Mouse (Mus musculus): ENCODE measurements at regions not wholly inside any gene's neighbourhood (a gene's known extent, or its start where the extent isn't known, plus 50 kb on each side); places are given as distances from the start of the nearest gene placed in this dataset.
"Not testable (repeated sequence)": the region's sequence is repeated elsewhere in the genome, so short reads cannot be mapped to it uniquely, and the experiment has no call there.

DNA sequence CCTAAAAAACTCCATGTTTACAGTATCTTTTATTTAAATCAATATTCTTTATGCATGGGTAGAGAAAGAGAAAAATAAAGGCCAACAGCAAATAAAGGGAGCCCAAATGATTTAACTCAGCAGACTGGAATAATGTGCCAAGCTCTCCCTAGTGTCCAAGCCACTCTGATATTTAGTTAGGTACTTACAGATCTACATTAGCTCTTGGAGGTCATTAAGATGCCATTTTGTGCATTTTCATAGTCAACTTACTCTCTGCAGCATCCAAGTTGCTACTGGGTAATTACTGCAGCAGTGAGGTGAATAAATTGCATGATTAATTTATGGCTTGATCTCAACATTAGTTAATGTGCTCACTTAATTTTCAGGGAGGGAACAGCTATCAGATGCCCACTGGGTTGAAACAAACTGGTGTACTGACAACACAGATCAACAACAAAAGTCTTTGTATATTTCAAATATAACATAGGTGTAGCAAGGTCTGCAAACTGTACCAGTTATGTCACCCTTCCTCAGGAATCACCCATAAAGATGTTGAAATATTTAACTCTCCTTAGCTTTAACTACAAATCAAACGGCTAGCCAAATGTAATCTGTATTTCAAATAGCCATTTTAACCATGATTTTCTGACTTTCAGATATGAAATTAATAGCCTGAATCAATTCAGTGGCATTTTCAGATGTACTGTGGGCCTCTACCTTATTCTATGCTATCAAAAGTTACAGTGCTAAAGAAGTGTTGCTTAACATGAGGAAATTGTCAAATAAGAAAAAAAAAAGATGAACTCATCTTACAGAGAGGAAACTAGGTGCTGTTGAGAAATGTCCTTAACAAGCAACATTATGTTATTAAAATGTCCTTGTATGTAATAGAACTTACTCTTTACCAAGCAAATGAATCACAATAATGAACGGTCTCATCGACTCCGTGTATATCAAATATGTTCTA, 163.8 kb upstream of the Hapln1 start:
- DNase-seq = no peak

DNA sequence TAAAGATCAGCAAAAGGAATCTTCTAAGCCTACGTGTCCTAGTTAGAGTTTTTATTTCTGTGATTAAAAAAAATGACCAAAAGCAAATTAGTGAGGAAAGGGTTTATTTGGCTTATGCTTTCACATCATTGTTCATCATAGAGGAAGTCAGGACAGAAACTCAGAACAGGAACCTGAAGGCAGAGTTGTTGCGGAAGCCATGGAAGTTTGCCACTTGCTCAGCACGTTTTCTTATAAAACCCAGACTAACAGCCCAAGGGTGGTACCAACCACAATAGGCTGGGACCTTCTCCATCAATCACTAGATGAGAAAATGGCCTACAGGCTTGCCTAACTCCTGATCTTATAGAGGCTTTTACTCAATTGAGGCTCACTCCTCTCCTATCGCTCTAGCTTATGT, 161.2 kb upstream of the Hapln1 start:
- DNase-seq = no peak

DNA sequence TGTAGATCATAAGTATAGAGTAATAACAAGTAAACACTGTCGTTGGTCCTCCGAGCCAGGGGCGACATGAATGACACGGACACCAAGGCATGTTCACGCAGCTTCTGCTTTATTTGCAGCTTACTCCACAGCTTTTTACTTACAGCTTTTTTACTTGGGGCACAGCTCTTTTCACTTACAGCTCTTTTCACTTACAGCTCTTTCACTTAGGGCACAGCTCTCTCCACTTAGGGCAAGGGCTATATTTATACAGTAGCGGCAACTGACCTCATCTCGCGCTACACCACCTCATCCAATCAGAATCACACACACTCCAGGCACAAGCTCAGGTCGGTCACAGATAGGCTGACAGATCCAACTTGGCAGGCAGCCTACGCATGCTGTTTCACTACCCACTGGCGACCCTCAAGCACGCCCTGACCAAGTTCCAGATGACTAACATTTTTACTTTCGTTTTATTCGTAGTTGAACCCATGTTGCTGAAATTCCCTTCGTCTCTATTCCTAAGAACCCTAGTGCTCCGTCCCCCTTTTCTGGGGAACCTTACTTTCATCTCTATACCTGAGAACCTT, 155.9 kb upstream of the Hapln1 start:
- DNase-seq = not testable (repeated sequence)

DNA sequence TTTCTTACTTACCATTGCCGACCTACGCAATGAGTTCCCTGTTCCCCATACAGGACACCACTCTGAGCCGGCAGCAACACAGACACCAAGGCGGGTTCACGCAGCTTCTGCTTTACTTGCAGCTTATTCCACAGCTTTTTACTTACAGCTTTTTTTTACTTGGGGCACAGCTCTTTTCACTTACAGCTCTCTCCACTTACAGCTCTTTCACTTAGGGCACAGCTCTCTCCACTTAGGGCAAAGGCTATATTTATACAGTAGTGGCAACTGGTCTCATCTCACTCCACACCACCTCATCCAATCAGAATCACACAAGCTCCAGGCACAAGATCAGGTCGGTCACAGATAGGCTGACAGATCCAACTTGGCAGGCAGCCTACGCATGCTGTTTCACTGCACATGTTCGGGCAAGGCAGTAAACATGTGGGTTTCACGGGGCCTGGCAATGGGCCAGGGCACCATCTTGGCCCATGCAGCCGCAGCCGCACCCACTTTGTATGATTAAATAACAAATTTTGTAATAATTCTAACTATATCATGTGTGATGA, 154.9 kb upstream of the Hapln1 start:
- no peak for DNase-seq

DNA sequence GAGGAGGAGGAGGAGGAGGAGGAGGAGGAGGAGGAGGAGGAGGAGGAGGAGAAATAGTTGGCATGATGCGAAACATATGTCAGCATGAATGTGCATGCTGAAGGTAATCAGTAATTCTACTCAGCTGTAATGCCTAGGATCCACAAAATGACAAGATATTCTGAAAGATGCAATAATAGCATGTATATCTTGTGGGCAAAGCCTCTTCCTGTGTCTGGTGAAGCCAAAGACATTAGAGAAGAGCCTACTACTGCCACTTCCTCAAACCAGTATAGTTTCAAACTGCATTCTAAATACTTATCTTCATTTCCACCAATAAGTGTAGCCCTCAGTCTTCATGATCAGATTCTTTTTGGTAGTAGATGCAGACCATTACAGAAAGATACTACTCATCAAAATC, 152.2 kb upstream of the Hapln1 start:
- no peak for DNase-seq

DNA sequence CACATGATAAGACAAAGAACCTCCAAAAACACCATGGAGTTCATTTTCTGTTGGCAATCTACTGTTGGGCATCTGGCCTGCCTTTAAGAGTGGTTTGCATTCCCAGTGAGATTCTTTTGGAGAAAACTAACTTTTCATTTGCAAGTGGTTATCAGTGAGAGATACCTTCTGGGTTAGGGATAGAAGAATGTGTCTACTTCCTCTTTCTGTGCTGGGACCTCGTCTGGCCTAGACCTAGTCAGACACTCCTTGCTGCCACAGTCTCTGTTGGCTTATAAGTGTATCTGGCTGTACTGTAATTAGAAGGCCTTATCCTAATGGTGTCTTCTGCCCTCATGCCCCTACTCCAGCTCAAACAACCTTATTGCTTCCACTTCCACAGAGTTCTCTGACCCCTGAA, 150.4 kb upstream of the Hapln1 start:
- no peak for DNase-seq

DNA sequence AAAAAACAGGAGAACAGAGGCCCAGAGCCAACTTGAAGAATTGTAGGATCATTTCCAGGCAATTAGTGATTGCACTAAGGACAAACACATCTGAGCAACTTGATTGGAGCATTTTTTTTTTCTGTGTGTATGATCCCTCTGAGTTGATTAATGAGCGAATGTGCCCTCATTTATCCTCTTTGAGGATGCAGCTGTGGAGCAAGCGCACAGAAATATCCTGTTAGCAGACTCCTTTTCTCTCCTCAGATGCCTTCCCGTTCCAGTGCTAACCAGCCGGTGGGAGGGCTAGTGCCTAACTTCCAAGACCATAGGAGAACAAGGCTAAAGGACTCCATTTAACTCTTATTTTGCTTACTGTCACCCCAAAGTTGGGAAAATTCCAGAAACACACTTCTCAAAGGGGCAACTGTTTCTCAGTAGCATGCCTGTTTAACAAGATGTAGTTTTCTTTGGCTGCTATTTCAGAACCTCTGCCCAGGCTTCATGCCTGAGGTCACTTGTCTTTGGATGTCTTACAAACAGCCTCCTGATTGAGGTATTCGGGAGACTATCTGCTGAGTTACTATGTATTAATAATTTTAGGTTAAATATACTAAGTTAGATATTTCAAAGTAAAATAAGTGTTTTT, 144.8 kb upstream of the Hapln1 start:
- DNase-seq = no peak

DNA sequence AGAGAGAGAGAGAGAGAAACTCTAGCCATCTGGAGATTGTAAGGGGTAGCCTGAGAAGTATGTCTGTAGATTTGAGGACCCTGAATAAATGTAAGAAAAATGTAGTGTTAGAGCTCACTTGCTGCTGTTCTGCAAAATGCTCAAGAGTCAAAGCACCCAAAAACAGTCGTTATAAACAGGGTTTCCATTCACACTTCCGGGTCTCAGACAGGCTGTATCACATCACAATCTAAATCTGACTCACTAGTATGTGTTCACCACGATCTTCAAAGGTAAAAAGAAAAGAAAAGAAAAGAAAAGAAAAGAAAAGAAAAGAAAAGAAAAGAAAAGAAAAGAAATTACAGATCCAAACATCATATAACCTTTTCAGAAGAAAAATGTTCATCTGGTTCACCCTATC, 143.7 kb upstream of the Hapln1 start:
- no peak for DNase-seq

DNA sequence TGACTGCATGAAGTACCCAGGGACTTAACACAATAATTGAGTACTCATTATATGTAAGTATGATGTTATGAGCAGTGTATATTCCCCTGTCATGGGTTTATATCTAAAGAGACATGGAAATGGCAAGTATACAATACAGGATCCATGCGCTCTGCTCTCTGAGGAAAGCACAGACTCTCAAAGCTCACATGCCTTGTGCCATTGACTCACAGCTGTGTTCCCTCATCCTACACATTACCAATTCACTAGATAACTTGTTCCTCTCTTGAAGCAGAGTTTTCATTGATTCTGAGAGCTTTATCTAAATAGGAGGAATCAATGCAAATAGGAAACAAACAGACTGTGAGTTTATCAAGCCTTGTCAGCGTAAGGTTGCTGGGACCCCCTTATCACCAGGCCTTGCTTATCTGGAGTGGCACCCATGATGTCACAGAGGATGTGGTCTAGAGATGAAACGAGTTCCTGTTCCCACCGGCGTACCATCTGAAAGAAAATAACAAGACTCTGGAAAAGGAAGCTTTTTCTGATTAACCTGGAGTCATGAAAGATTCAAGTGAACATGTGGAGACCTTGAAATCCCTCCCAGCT, 138.4 kb upstream of the Hapln1 start:
- DNase-seq = peak in 1 of 2 experiments; percentile 19

DNA sequence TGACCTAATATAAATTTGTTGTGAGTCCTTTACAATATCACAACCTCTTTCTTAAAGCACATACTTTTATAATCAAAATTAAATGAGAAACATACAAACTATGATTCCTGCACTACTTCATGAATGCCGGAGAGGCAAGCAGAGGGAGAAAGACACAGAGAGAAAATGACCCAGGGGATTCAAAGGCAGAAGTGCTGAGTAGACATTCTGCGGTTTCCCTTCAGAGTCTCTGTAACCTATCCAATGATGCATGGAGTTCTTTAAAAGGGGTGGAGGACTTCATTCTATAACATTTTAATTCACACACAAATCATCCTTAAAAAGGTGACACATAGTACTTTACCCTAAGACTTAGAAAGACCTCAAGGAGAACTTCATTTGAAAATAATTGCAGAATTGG, 129.1 kb upstream of the Hapln1 start:
- DNase-seq = no peak

DNA sequence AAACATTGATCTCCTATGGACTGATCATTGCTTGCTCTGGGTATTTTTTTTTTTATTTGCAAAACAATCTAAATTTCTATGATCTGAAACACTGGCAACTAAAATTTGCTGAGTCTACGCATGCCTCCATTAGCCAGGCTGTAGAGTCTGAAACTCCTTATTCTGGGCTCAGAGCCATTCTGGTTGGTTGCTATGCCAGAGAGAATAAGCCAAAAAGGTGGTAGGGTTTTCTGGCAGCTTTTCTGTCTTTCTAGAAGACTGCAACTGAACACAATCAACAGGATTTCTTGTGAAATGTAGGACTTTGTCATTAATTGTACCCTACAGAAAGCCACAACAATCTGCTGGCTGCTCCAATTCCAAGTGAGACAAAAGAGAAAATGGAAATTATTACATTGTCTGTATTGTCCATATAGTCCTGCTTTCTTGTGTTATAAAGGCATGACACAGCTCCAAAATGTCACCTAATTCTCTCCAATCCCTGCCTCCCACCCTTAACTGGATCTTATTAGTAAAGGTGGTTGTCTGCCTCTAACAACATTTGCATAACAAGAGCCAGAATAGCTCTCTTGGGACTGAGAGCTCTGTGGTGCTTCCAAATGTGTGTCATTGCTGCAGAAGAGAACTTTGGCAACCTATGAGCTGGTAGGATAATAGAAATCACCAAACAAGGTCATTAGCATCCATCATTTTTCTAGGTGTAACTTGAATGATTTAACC, 126.7 kb upstream of the Hapln1 start:
- DNase-seq = no peak

DNA sequence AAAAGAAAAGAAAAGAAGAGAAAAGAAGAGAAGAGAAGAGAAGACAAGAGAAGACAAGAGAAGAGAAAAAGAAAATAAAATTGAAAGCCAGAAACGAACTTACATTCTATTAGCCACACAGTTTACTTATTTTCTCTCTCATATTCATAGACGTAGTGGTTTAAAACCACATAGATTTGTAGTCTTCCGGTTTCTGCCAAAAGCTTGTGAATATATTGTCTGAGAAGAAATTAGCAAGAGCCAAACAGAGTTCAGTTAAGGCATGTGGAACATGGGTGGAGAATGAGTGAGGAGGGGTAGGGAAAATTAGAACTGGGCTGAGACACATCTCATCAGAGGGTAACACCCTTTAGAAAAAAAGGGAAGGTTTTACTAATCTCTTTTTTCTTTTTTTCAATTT, 120.8 kb upstream of the Hapln1 start:
- no peak for DNase-seq

DNA sequence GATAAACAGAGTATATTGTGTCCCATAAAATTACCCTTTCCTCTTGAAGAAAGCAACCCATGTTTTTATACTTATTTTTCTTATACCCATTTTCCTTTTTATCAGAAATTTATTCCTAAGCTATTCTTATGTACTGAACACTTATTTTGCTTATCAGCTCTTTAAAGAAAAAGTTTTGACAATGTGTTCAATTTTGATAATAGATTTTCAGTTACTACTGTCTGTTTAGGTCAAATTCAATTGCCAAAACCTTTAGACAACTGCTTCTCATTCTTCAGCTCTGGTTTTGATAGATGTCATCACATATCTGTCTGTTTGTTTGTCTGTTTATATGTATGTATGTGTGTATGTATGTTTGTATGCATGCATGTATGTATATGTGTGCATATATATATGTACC, 117.8 kb upstream of the Hapln1 start:
- no peak for DNase-seq

DNA sequence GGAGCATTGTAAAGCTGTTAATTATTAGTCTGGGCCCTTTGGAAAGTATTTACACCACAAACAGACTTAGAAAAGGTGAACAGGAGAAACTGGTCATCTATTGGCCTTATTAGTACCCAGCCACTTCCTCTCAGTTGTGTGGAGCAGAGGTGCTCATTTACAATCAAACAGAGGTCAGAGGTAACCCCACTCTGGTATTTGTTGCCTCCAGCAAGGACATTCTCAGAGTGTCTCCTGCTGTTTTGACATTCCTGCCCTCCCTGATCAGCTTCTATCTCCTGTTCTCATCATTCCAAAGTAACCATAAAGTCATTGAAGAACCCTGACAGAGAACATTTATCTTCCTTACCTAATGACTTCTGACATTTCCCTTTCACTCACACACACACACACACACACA, 116.1 kb upstream of the Hapln1 start:
- DNase-seq = no peak

DNA sequence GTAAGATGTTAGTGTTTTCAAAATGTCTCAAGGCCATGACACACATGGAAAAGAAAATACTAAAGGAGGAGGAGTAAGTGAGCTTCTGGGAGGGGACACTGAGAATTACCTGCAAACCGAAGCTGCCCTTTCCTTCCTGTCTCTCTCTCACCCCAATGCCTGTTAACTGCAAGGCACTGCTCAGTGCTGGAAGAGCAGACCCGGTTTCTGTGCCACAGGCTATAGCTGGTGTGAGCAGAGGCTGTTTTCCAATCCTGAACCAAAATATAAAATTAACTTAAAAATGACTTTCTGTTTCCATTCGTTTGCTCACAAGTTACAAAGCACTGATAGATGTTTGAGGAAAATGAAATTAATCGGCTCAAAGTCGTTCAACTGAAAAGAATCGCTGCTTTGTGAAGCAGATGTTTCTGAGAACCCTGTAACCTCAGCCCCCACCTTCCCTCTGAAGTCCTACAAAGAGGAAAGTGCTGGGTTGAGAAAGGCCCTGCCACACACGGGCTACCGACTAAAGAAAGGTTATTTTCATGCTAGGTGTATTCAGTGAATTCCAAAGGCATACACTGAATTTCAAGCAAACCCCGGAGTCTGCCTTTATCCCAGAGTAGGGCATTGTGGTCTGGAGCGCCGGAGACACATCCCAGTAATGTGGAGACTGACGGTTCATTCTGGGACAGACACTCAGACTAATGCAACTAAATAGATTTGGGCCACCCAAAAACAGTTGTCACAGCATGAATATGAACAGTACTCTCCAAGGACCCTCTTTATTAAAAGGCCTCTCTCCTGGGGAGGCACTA, 111.1 kb upstream of the Hapln1 start:
- DNase-seq = peak in 1 of 2 experiments; percentile 16

DNA sequence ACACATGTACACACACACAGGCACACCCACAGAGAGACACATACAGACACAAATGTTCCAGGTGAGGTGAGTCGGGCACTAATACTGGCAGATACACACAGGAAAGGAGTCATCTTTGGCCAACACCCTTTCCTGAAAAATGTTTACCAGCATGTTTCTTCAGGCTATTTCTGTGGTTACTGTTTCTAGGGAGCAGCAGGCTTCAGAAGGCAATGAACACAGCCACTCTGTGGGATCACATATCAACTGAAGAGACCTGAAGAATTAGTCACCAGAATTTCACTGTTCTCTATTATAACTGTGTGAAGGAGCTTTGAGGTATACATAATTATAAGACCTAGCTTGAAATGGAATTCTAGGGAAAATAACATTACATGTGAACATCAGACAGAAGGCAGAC, 94.7 kb upstream of the Hapln1 start:
- no peak for DNase-seq

DNA sequence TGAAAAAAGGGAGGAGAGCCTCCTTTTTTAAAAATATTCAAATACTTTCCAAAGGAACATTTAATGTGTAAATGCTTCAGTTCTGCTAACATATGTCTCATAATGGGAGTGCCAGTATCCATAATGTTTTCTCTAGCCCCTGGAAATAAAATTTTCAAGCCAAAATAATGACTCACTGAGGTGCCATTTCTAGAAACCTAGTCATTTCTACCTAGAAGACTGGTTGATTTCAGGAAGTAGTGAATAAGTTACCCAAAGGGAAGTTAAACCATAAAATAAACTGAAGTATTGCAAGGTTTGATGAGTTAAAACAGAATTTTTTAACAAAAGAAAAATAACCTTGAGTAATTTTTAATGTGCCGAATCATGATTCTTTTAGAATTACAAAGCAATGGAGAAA, 85.8 kb upstream of the Hapln1 start:
- no peak for DNase-seq

DNA sequence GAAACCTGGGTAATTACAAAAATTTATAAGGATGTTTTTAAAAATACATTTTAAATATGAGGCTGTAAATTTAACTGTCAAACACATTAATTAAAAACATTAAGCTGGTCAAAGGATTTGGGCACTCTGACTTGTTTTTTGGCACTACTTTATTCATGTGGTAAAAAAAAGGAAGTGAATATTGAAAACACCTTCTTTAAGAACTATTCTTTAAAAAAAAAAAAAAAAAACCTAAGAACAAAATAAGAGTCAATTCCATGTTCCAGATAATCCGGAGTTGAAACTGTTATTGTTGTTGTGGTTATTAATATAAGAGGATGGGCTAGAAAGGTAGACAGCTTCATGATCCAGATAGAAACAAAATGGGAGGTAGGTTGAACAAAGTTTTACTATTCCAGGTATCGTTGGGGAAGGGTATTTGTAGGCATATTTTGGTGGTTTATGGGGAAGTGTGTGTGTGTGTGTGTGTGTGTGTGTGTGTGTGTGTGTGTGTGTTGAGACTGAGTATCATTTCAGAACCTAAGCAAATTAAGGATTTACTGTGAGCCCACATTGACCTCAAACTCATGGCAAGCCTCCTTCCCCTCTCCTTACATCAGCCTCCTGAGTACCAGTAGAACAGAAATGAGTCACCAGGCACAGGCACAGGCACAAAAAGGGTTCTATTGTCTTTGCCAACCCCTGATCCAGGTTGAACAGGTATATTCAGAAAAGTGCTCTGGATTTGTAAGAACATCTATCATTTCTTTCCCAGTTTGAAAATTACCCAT, 85.2 kb upstream of the Hapln1 start:
- DNase-seq = no peak

DNA sequence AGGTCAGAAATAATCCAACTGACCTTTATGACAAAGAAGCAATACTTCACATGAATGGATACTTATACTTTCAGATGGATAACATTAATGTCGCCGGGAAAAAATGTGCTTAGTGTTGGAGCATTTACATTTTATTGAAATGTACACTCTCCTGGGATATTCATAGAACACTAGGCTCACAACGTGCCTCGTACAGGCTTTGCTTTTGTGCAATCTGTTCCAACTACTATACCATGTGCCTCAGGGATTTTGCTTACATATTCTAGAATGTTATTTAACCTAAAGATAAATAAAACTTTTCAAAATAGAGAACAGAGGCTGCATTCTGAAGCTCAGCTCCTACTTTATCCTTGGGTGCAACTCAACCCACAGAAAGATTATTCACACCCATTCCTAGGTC, 75.8 kb upstream of the Hapln1 start:
- no peak for DNase-seq

Data from thymus, adult 18-20 months (tissue).